Mouse (Mus musculus) forebrain, embryonic 12.5 days (tissue): ENCODE measurements at regions not wholly inside any gene's neighbourhood (a gene's known extent, or its start where the extent isn't known, plus 50 kb on each side); places are given as distances from the start of the nearest gene placed in this dataset.
A peak's percentile ranks its signal among the peaks of the same experiment; 100 is the strongest.

ENCODE experiments used
- ATAC-seq: fragments of 200-750 bp; cut with Nextera tagmentation; 2 replicates; pipeline ENCODE4 v1.8.0; 2017; ENCODE audit warnings: moderate TSS enrichment; ENCODE audit not compliant: low FRiP score
- H3K27ac ChIP-seq: fragments of 300-500 bp; sonication (generic); 2 replicates; pipeline ENCODE4 v1.5.1; 2016; ENCODE audit warnings: mild to moderate bottlenecking
- H3K27me3 ChIP-seq: fragments of 300-500 bp; sonication (generic); 2 replicates; pipeline ENCODE4 v1.6.1; 2016; ENCODE audit warnings: mild to moderate bottlenecking
- H3K36me3 ChIP-seq: fragments of 300-500 bp; sonication (generic); replicated peaks from 2 replicates; pipeline ENCODE4 v1.6.1; 2016; ENCODE audit warnings: mild to moderate bottlenecking
- H3K4me1 ChIP-seq: fragments of 300-500 bp; sonication (generic); 2 replicates; pipeline ENCODE4 v1.6.1; 2016
- H3K4me2 ChIP-seq: fragments of 300-500 bp; sonication (generic); 2 replicates; pipeline ENCODE4 v1.6.1; 2016; ENCODE audit warnings: mild to moderate bottlenecking, moderate library complexity
- H3K4me3 ChIP-seq: fragments of 300-500 bp; sonication (generic); replicated peaks from 2 replicates; pipeline ENCODE4 v1.5.1; 2016; ENCODE audit warnings: mild to moderate bottlenecking
- H3K9ac ChIP-seq: fragments of 300-500 bp; sonication (generic); 2 replicates; pipeline ENCODE4 v1.6.1; 2016; ENCODE audit warnings: mild to moderate bottlenecking
- H3K9me3 ChIP-seq: fragments of 300-500 bp; sonication (generic); 2 replicates; pipeline ENCODE4 v1.6.1; 2016
- WGBS: fragments of 180-500 bp; shearing (Covaris S2); methylation state at CpG from one replicate; pipeline ENCODE4 v1.1.7; 2016; 5-methylcytosine and 5-hydroxymethylcytosine counted together

DNA sequence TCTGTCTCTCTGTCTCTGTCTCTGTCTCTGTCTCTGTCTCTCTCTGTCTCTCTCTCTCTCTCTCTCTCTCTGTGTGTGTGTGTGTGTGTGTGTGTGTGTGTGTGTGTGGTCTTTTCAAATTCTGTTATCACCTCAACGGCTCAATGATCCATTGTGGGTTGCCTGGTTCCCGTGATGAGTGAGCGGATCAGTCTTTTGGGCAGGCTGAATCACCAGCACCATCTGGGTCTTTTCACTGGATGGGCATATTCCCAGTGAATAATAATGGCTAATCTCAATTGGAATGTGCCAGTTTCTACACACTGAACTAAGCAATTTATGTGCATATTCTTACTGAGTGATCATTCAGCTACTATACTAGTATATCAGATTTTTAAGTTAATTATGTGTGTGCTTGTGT lies 216.4 kb downstream of the Lmx1a start:
- Histone ChIP-seq H3K27me3 (no peaks in the 10 kb centered on the region), H3K9me3 (no peaks in the 10 kb centered on the region), H3K9ac (no peak overlapping the region), H3K4me2 (no peak overlapping the region), H3K4me1 (no peaks in the 10 kb centered on the region; the same call in 1 of the 2 replicates), H3K4me3 (no peak overlapping the region), H3K27ac (no peak overlapping the region), H3K36me3 (no peaks in the 10 kb centered on the region)
- WGBS: 60% methylated on average over 3 of the region's 3 CpGs
- ATAC-seq: no peak

DNA sequence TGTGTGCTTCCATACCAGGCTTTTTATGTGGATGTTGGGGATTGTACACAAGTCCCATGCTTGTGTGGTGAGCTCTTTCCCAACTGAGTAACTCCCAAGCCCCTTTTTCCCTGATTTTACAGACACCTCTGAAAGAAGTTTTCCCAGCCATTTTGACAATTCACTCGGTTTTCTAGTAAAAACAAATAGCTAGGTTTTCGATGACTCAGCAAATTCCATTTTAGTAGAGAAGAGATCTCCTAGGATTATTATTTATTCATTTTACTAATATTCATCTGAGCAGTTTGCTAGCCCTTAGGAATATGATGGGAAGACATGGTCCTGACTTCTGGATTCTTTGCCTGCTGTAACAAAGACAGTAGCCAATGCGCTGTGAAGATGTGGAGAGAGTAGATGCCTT lies 223.0 kb downstream of the Lmx1a start:
- no peak for ATAC-seq
- no peaks in the 10 kb centered on the region for H3K27me3 ChIP-seq
- no peak overlapping the region for H3K4me2 ChIP-seq
- H3K4me1 ChIP-seq: peaks cover 2% of the 10 kb centered on the region; the same call in 1 of the 2 replicates
- no peaks in the 10 kb centered on the region for H3K36me3 ChIP-seq
- H3K9me3 ChIP-seq: no peaks in the 10 kb centered on the region
- no peak overlapping the region for H3K9ac ChIP-seq
- WGBS: 89% methylated on average over 3 of the region's 3 CpGs
- no peak overlapping the region for H3K27ac ChIP-seq
- no peak overlapping the region for H3K4me3 ChIP-seq

- Histone ChIP-seq H3K27ac (no peak overlapping the region), H3K36me3 (no peaks in the 10 kb centered on the region), H3K4me2 (no peak overlapping the region), H3K9me3 (no peaks in the 10 kb centered on the region), H3K27me3 (no peaks in the 10 kb centered on the region), H3K9ac (no peak overlapping the region), H3K4me3 (no peak overlapping the region), H3K4me1 (peaks cover 2% of the 10 kb centered on the region; the same call in 1 of the 2 replicates)
- peak; percentile 73 for ATAC-seq
- 36% methylated on average over 7 of the region's 7 CpGs for WGBS
Observed at GRCm38 (mm10) chr1:167914982-167915561, 226.0 kb downstream of the Lmx1a start.

DNA sequence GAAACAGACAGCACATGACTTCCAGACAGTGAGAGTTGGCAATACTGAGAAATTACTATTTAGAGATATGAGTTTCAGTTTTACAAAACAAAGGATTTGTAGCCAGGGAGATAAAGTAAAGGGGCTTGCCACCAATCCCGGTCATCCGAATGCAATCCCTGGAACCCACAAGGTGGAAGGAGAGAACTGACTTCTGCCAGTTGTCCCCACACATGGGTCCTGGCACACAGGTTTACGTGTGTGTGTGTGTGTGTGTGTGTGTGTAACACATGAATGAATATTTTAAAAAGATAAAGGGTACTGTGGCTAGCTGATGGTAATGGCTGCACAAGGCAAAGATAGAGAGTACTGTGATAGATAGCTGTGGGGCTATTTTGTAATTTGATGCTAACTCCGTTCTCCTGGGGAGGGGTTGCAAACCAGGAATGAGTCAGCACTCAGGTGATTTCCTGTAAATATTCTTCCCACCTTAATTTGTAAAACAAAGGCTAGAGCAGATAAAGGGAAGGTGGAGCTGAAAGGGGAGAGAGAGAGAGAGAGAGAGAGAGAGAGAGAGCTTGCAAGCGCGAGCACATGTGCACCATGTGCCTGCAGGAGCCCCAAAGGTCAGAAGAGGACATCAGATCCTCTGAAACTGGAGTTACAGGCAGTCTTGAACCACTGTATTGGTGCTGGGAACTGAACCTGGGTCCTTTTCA lies 226.7 kb downstream of the Lmx1a start:
- no peaks in the 10 kb centered on the region for H3K27me3 ChIP-seq
- H3K9ac ChIP-seq: no peak overlapping the region
- no peak overlapping the region for H3K27ac ChIP-seq
- 0 out of 2 replicates have a peak, but pooled peaks have one; percentile 23 for ATAC-seq
- WGBS: 67% methylated on average over 6 of the region's 6 CpGs
- H3K4me2 ChIP-seq: no peak overlapping the region
- no peak overlapping the region for H3K4me3 ChIP-seq
- H3K36me3 ChIP-seq: no peaks in the 10 kb centered on the region
- no peaks in the 10 kb centered on the region for H3K9me3 ChIP-seq
- H3K4me1 ChIP-seq: peaks cover 2% of the 10 kb centered on the region; the same call in 1 of the 2 replicates

- WGBS: 83% methylated on average over 7 of the region's 7 CpGs
Observed at GRCm38 (mm10) chr1:167922917-167923316, 233.9 kb downstream of the Lmx1a start.

DNA sequence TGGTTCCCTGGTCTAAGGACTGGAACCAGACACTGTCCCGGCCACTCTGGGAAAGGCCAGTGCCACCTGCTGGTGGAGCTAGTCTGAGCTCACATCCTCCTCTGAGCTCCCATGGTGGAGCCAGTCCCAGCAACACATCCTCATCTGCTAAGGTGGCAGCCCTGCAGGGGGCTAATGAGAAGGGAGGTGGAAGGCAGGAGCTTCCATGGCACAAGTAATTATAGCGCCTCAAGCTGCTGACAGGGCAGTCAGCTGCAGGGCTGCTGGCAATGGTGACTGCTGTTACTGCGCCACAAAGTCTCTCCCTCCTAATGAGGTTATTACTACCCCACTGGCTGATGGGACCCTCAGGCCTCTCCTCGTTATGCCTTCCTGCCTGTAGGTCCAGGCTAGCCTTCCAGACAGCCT lies 239.0 kb downstream of the Lmx1a start:
- H3K27me3 ChIP-seq: peaks cover 31% of the 10 kb centered on the region; the same call in 1 of the 2 replicates
- ATAC-seq: peak; percentile 75
- H3K9me3 ChIP-seq: no peaks in the 10 kb centered on the region
- no peak overlapping the region for H3K4me3 ChIP-seq
- H3K4me2 ChIP-seq: no peak overlapping the region
- 18% methylated on average over 4 of the region's 4 CpGs for WGBS
- H3K27ac ChIP-seq: no peak overlapping the region
- H3K36me3 ChIP-seq: no peaks in the 10 kb centered on the region
- peaks cover 18% of the 10 kb centered on the region for H3K4me1 ChIP-seq
- H3K9ac ChIP-seq: no peak overlapping the region

More at GRCm38 (mm10) chr1:167922917-167923316, 233.9 kb downstream of the Lmx1a start:
- 0 out of 2 replicates have a peak, but pooled peaks cover under 1% of the 10 kb centered on the region for H3K4me1 ChIP-seq
- no peaks in the 10 kb centered on the region for H3K36me3 ChIP-seq
- H3K4me2 ChIP-seq: no peak overlapping the region
- H3K4me3 ChIP-seq: no peak overlapping the region
- ATAC-seq: no peak
- H3K9ac ChIP-seq: no peak overlapping the region
- no peak overlapping the region for H3K27ac ChIP-seq
- H3K27me3 ChIP-seq: 0 out of 2 replicates have a peak, but pooled peaks cover under 1% of the 10 kb centered on the region
- H3K9me3 ChIP-seq: no peaks in the 10 kb centered on the region

DNA sequence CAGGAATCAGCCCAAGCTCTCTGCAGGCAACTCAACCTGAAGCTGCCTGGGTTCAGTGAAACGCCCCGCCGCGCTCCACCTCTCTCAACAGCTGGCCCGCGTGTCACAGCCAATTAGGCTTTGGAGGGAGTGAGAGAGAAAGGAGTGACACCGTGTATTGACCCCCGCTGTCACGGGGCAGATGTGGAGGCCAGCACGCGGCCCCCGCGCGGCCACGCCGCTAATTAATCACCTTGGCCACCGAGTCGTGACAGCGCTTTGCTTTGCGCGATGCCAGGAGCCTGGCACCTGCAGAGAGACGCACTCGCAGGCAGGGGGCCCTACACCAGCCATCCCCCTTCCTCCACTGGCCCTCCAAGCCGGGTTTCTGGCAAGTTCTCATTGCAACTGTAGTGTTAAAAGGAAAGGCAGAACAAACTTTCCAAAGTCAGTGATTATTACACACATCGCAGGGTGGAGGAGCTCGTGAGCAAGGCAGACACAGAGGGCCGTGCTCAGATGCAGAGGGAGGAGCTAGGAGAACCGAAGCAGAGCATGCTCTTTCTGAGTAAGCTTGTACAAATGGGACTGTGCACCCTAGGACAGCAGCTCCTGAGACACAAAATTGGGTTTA lies 240.8 kb downstream of the Lmx1a start:
- under 1% methylated on average over 28 of the region's 28 CpGs for WGBS
- ATAC-seq: peak; percentile 59
- Histone ChIP-seq H3K27ac (no peak overlapping the region), H3K4me1 (peaks cover 18% of the 10 kb centered on the region), H3K4me2 (peak overlapping the region; percentile 65), H3K9ac (peak overlapping the region; percentile 27; the same call in 1 of the 2 replicates), H3K9me3 (no peaks in the 10 kb centered on the region), H3K36me3 (no peaks in the 10 kb centered on the region), H3K4me3 (peak overlapping the region; percentile 34), H3K27me3 (peaks cover 34% of the 10 kb centered on the region; the same call in 1 of the 2 replicates)

GRCm38 (mm10) chr1:167932088-167932487 lies 243.1 kb downstream of the Lmx1a start:
- Histone ChIP-seq H3K9me3 (no peaks in the 10 kb centered on the region), H3K4me2 (no peak overlapping the region), H3K4me1 (peaks cover 18% of the 10 kb centered on the region), H3K36me3 (no peaks in the 10 kb centered on the region), H3K4me3 (no peak overlapping the region), H3K27ac (no peak overlapping the region), H3K9ac (no peak overlapping the region), H3K27me3 (peaks cover 41% of the 10 kb centered on the region; the same call in 1 of the 2 replicates)
- WGBS: 40% methylated on average over 2 of the region's 2 CpGs
- ATAC-seq: no peak

DNA sequence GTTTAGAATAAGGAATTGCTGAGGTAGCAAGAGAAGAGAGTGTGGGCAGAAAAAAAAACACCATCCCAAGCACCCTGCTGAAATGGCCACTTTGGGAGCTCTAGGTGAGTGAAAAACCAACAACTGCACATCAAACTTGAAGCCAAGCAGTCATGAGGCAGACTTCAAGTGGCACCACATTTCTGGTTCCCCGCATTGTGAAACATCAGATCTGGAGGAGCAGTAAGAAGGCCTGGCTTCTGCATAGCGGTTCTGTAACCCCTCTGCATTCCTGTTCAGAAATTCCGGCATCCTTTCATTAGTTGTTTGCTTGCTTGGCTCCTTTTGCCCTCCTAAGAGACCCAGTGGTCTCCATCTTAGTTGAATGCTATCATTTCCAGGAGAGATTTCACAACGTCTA lies 247.7 kb downstream of the Lmx1a start:
- Histone ChIP-seq H3K4me1 (no peaks in the 10 kb centered on the region), H3K36me3 (no peaks in the 10 kb centered on the region), H3K9ac (no peak overlapping the region), H3K9me3 (no peaks in the 10 kb centered on the region), H3K27ac (no peak overlapping the region), H3K4me2 (no peak overlapping the region), H3K27me3 (peaks cover 10% of the 10 kb centered on the region; the same call in 1 of the 2 replicates), H3K4me3 (no peak overlapping the region)
- WGBS: 83% methylated on average over 4 of the region's 4 CpGs
- ATAC-seq: no peak

DNA sequence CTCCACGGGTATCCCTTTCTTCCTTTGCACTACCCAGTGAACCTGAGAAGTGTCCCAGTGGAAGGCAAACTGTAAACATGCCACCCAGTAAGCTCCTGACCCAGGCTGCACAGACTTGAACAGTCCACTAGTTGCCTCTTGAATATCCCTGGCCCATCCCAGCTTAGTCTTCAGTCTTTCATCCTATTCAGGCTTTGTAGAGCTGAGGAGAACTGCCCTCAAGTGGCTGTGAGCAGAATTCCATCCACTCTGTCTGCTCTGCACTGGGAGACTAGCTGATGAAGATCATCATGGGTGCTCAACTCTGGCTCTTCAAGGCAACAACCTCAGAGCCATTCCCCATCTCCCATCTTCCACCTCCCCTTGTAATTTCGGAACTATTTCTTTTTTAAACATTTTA lies 249.1 kb downstream of the Lmx1a start:
- Histone ChIP-seq H3K36me3 (no peaks in the 10 kb centered on the region), H3K4me1 (peaks cover 2% of the 10 kb centered on the region; the same call in 1 of the 2 replicates), H3K27me3 (peaks cover 10% of the 10 kb centered on the region; the same call in 1 of the 2 replicates), H3K4me3 (no peak overlapping the region), H3K4me2 (no peak overlapping the region), H3K9ac (no peak overlapping the region), H3K9me3 (no peaks in the 10 kb centered on the region), H3K27ac (no peak overlapping the region)
- no peak for ATAC-seq
- 76% methylated on average over 2 of the region's 2 CpGs for WGBS

DNA sequence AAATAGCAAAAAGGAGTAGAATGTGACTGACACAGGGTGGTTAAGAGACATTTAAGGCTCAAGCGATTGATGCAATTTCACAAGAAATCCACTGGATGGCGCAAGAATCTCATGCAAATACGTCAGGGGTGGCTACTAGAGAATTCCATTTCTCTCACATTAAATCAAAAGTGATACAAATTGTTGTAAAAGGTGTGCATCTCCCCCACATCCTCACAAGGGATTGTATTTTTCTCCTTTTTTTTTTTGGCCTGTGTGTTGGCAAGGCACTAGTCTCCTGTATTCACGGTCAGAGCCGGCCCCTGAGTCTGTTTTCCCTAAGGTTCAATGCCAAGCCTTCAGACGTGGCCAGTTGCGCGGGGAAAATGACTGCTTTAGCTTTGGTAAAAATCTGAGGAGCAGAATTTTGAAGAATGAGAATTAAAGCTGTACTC lies 253.0 kb downstream of the Lmx1a start:
- Histone ChIP-seq H3K27me3 (no peaks in the 10 kb centered on the region), H3K36me3 (no peaks in the 10 kb centered on the region), H3K27ac (no peak overlapping the region), H3K9me3 (no peaks in the 10 kb centered on the region), H3K4me1 (peaks cover 2% of the 10 kb centered on the region; the same call in 1 of the 2 replicates), H3K4me3 (no peak overlapping the region), H3K9ac (no peak overlapping the region), H3K4me2 (no peak overlapping the region)
- 43% methylated on average over 8 of the region's 8 CpGs for WGBS
- ATAC-seq: peak; percentile 63; the same call in 1 of the 2 replicates

DNA sequence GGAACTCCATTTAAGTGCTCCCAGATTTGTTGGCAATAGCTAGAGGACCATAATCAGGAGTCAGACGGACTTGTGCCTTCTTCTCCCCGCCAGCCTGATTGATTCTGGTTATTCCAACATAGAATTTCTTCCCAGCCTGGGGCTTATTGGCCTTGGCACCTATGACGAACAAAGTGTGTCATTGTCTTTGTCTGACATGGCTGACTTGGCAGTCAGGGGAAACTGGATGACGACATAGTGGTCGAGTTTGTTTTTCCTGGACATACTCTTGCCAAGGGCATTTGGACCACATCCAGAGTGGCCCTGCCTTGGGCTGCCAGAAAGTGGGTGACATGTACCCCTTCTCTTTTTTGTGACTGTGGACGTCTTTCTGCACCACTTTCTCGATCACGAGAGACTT lies 254.1 kb downstream of the Lmx1a start:
- 77% methylated on average over 8 of the region's 8 CpGs for WGBS
- no peak for ATAC-seq
- Histone ChIP-seq H3K9me3 (no peaks in the 10 kb centered on the region), H3K9ac (no peak overlapping the region), H3K4me1 (peaks cover 2% of the 10 kb centered on the region; the same call in 1 of the 2 replicates), H3K27me3 (no peaks in the 10 kb centered on the region), H3K27ac (no peak overlapping the region), H3K4me2 (no peak overlapping the region), H3K4me3 (no peak overlapping the region), H3K36me3 (no peaks in the 10 kb centered on the region)
